Mouse (Mus musculus): ENCODE results near the gene Aqr. TPM values are rescaled to one million over a fixed set of nuclear protein-coding genes. Genes with fewer than 3 reads are reported as not detected.

Gene Aqr
- polyA plus RNA-seq, 1 experiment = 18.4 TPM

- Histone ChIP-seq H3K4me2 (ENCODE audit: low read depth) (no peak overlapping the region), H3K27me3 (ENCODE audit: control insufficient read depth, insufficient read depth, insufficient read length) (no peaks in the 10 kb centered on the region), H3K4me3 (no peak overlapping the region), H3ac (ENCODE audit: control insufficient read depth, insufficient read length) (no peak overlapping the region), H3K36me3 (ENCODE audit: control insufficient read depth, insufficient read depth) (no peaks in the 10 kb centered on the region), H3K79me2 (ENCODE audit: control insufficient read depth, insufficient read depth) (no peaks in the 10 kb centered on the region)
- TF ChIP-seq TCF12 (IDR thresholded peaks at IDR 0.05; ENCODE audit: insufficient read depth, poor library complexity, severe bottlenecking) (no peak), POLR2A (IDR thresholded peaks at IDR 0.05; ENCODE audit: insufficient read length, low read depth) (no peak), MYOD1 (IDR thresholded peaks at IDR 0.05; ENCODE audit: control insufficient read depth in 1 of 3, insufficient read length in 2 of 3, low read depth in 2 of 3) (no peak), POLR2AphosphoS2 (IDR thresholded peaks at IDR 0.05; ENCODE audit: insufficient read length, low read depth) (no peak), MAX (IDR thresholded peaks at IDR 0.05; ENCODE audit: low read depth) (no peak), E2F4 (IDR thresholded peaks at IDR 0.05; ENCODE audit: insufficient read depth) (no peak), USF1 (IDR thresholded peaks at IDR 0.05; ENCODE audit: low read depth) (no peak), REST (IDR thresholded peaks at IDR 0.05; ENCODE audit: insufficient read depth, insufficient read length) (no peak), TCF3 (IDR thresholded peaks at IDR 0.05; ENCODE audit: insufficient read length, low read depth) (no peak), MYOG (IDR thresholded peaks at IDR 0.05; ENCODE audit: control insufficient read depth in 1 of 3, insufficient read depth in 1 of 3, insufficient read length in 2 of 3, low read depth in 2 of 3) (no peak), SRF (IDR thresholded peaks at IDR 0.05; ENCODE audit: control insufficient read depth, insufficient read length, low read depth) (no peak), CEBPB (IDR thresholded peaks at IDR 0.05; ENCODE audit: insufficient read depth, poor library complexity, severe bottlenecking) (no peak)
These were observed 120.6 kb downstream of the Aqr start for GRCm38 (mm10) chr2:114066226-114066625.

- Histone ChIP-seq H3K27me3 (ENCODE audit: control insufficient read depth, insufficient read depth, insufficient read length) (no peaks in the 10 kb centered on the region), H3K4me2 (ENCODE audit: low read depth) (no peak overlapping the region), H3K79me2 (ENCODE audit: control insufficient read depth, insufficient read depth) (no peaks in the 10 kb centered on the region), H3K4me3 (no peak overlapping the region), H3ac (ENCODE audit: control insufficient read depth, insufficient read length) (no peak overlapping the region), H3K36me3 (ENCODE audit: control insufficient read depth, insufficient read depth) (no peaks in the 10 kb centered on the region)
- TF ChIP-seq REST (IDR thresholded peaks at IDR 0.05; ENCODE audit: insufficient read depth, insufficient read length) = no peak
- no peak for TF ChIP-seq MYOG (IDR thresholded peaks at IDR 0.05; ENCODE audit: control insufficient read depth in 1 of 3, insufficient read depth in 1 of 3, insufficient read length in 2 of 3, low read depth in 2 of 3)
- no peak for TF ChIP-seq POLR2AphosphoS2 (IDR thresholded peaks at IDR 0.05; ENCODE audit: insufficient read length, low read depth)
- TF ChIP-seq TCF3 (IDR thresholded peaks at IDR 0.05; ENCODE audit: insufficient read length, low read depth) = no peak
- TF ChIP-seq POLR2A (IDR thresholded peaks at IDR 0.05; ENCODE audit: insufficient read length, low read depth) = no peak
- no peak for TF ChIP-seq MAX (IDR thresholded peaks at IDR 0.05; ENCODE audit: low read depth)
- TF ChIP-seq MYOD1 (IDR thresholded peaks at IDR 0.05; ENCODE audit: control insufficient read depth in 1 of 3, insufficient read length in 2 of 3, low read depth in 2 of 3) = no peak
- TF ChIP-seq TCF12 (IDR thresholded peaks at IDR 0.05; ENCODE audit: insufficient read depth, poor library complexity, severe bottlenecking) = no peak
- TF ChIP-seq SRF (IDR thresholded peaks at IDR 0.05; ENCODE audit: control insufficient read depth, insufficient read length, low read depth) = no peak
- TF ChIP-seq E2F4 (IDR thresholded peaks at IDR 0.05; ENCODE audit: insufficient read depth) = no peak
These were observed 122.8 kb downstream of the Aqr start for GRCm38 (mm10) chr2:114064004-114064403.

- Histone ChIP-seq H3K27me3 (ENCODE audit: control insufficient read depth, insufficient read depth, insufficient read length) (no peaks in the 10 kb centered on the region), H3K36me3 (ENCODE audit: control insufficient read depth, insufficient read depth) (no peaks in the 10 kb centered on the region), H3ac (ENCODE audit: control insufficient read depth, insufficient read length) (no peak overlapping the region), H3K79me2 (ENCODE audit: control insufficient read depth, insufficient read depth) (no peaks in the 10 kb centered on the region), H3K4me2 (ENCODE audit: low read depth) (peak overlapping the region; percentile 42), H3K4me3 (no peak overlapping the region)
- TF ChIP-seq TCF12 (IDR thresholded peaks at IDR 0.05; ENCODE audit: insufficient read depth, poor library complexity, severe bottlenecking) (peak; percentile 69), POLR2AphosphoS2 (IDR thresholded peaks at IDR 0.05; ENCODE audit: insufficient read length, low read depth) (no peak), SRF (IDR thresholded peaks at IDR 0.05; ENCODE audit: control insufficient read depth, insufficient read length, low read depth) (no peak), MAX (IDR thresholded peaks at IDR 0.05; ENCODE audit: low read depth) (no peak), MYOG (IDR thresholded peaks at IDR 0.05; ENCODE audit: control insufficient read depth in 1 of 3, insufficient read depth in 1 of 3, insufficient read length in 2 of 3, low read depth in 2 of 3) (no peak), MYOD1 (IDR thresholded peaks at IDR 0.05; ENCODE audit: control insufficient read depth in 1 of 3, insufficient read length in 2 of 3, low read depth in 2 of 3) (peak in 2 of 3 experiments; percentile 46 to 65), TCF3 (IDR thresholded peaks at IDR 0.05; ENCODE audit: insufficient read length, low read depth) (peak; percentile 14), REST (IDR thresholded peaks at IDR 0.05; ENCODE audit: insufficient read depth, insufficient read length) (no peak), E2F4 (IDR thresholded peaks at IDR 0.05; ENCODE audit: insufficient read depth) (no peak), USF1 (IDR thresholded peaks at IDR 0.05; ENCODE audit: low read depth) (no peak), CEBPB (IDR thresholded peaks at IDR 0.05; ENCODE audit: insufficient read depth, poor library complexity, severe bottlenecking) (no peak), POLR2A (IDR thresholded peaks at IDR 0.05; ENCODE audit: insufficient read length, low read depth) (no peak)
These were observed 126.7 kb downstream of the Aqr start for GRCm38 (mm10) chr2:114060071-114060591.

GRCm38 (mm10) chr2:114059608-114060007 lies 127.2 kb downstream of the Aqr start:
- H3K27me3 ChIP-seq (ENCODE audit: control insufficient read depth, insufficient read depth, insufficient read length) = no peaks in the 10 kb centered on the region
- peak overlapping the region; percentile 42 for H3K4me2 ChIP-seq (ENCODE audit: low read depth)
- H3ac ChIP-seq (ENCODE audit: control insufficient read depth, insufficient read length) = no peak overlapping the region
- TF ChIP-seq SRF (IDR thresholded peaks at IDR 0.05; ENCODE audit: control insufficient read depth, insufficient read length, low read depth) (no peak), POLR2AphosphoS2 (IDR thresholded peaks at IDR 0.05; ENCODE audit: insufficient read length, low read depth) (no peak), TCF12 (IDR thresholded peaks at IDR 0.05; ENCODE audit: insufficient read depth, poor library complexity, severe bottlenecking) (no peak), USF1 (IDR thresholded peaks at IDR 0.05; ENCODE audit: low read depth) (no peak), REST (IDR thresholded peaks at IDR 0.05; ENCODE audit: insufficient read depth, insufficient read length) (no peak), CEBPB (IDR thresholded peaks at IDR 0.05; ENCODE audit: insufficient read depth, poor library complexity, severe bottlenecking) (no peak), MYOG (IDR thresholded peaks at IDR 0.05; ENCODE audit: control insufficient read depth in 1 of 3, insufficient read depth in 1 of 3, insufficient read length in 2 of 3, low read depth in 2 of 3) (no peak), MAX (IDR thresholded peaks at IDR 0.05; ENCODE audit: low read depth) (no peak), TCF3 (IDR thresholded peaks at IDR 0.05; ENCODE audit: insufficient read length, low read depth) (no peak), MYOD1 (IDR thresholded peaks at IDR 0.05; ENCODE audit: control insufficient read depth in 1 of 3, insufficient read length in 2 of 3, low read depth in 2 of 3) (no peak), E2F4 (IDR thresholded peaks at IDR 0.05; ENCODE audit: insufficient read depth) (no peak), POLR2A (IDR thresholded peaks at IDR 0.05; ENCODE audit: insufficient read length, low read depth) (no peak)
- no peak overlapping the region for H3K4me3 ChIP-seq
- H3K36me3 ChIP-seq (ENCODE audit: control insufficient read depth, insufficient read depth) = no peaks in the 10 kb centered on the region
- H3K79me2 ChIP-seq (ENCODE audit: control insufficient read depth, insufficient read depth) = no peaks in the 10 kb centered on the region

Measured in myocyte (in vitro differentiated cells).